Mouse (Mus musculus) c-Kit-negative CD71-positive TER-119-positive erythroid progenitor cells, embryonic 14.5 days (primary cell): Measurements from ENCODE around the gene Klhl9.

ENCODE experiments used
- DNase-seq: peaks from one replicate; pipeline ENCODE4 v3.0.0-alpha.2; 2013; ENCODE audit warnings: low read depth, low spot score

The Klhl9 gene

GRCm38 (mm10) chr4:88715059-88715458 is 7.2 kb downstream of the Klhl9 start:
- DNase-seq = no peak

- no peak for DNase-seq
Measured at GRCm38 (mm10) chr4:88714281-88714680, 8.0 kb downstream of the Klhl9 start.

- DNase-seq = no peak
Measured at GRCm38 (mm10) chr4:88707128-88707826, 15.0 kb downstream of the Klhl9 start.

GRCm38 (mm10) chr4:88705924-88706323 is 16.3 kb downstream of the Klhl9 start:
- no peak for DNase-seq

- no peak for DNase-seq
Measured at GRCm38 (mm10) chr4:88699301-88699700, 23.0 kb downstream of the Klhl9 start.

GRCm38 (mm10) chr4:88698781-88699180 is 23.5 kb downstream of the Klhl9 start:
- no peak for DNase-seq

GRCm38 (mm10) chr4:88697753-88698152 is 24.5 kb downstream of the Klhl9 start:
- no peak for DNase-seq

- DNase-seq = no peak
Measured at GRCm38 (mm10) chr4:88697108-88697507, 25.2 kb downstream of the Klhl9 start.

GRCm38 (mm10) chr4:88696237-88696884 is 25.9 kb downstream of the Klhl9 start:
- DNase-seq = peak; percentile 22

GRCm38 (mm10) chr4:88693392-88693791 is 28.9 kb downstream of the Klhl9 start:
- DNase-seq = no peak

- no peak for DNase-seq
Measured at GRCm38 (mm10) chr4:88692537-88692936, 29.7 kb downstream of the Klhl9 start.

GRCm38 (mm10) chr4:88691259-88691658 is 31.0 kb downstream of the Klhl9 start, which contains the start of gene Ifnab:
Gene Ifnab, minus strand, starts transcription at chr4:88691359.
- DNase-seq = no peak

- no peak for DNase-seq
Measured at GRCm38 (mm10) chr4:88683812-88684211, 38.5 kb downstream of the Klhl9 start, which contains the start of gene Ifna2. Gene Ifna2, minus strand, starts transcription at chr4:88683912.

GRCm38 (mm10) chr4:88681353-88681752 is 40.9 kb downstream of the Klhl9 start:
- no peak for DNase-seq

GRCm38 (mm10) chr4:88680362-88680761 is 41.9 kb downstream of the Klhl9 start:
- no peak for DNase-seq

- DNase-seq = no peak
Measured at GRCm38 (mm10) chr4:88676824-88677223, 45.4 kb downstream of the Klhl9 start, which contains the start of gene Ifna16. Gene Ifna16, minus strand, starts transcription at chr4:88676924.
